Mouse (Mus musculus): ENCODE results near the gene Ak4.

DNA sequence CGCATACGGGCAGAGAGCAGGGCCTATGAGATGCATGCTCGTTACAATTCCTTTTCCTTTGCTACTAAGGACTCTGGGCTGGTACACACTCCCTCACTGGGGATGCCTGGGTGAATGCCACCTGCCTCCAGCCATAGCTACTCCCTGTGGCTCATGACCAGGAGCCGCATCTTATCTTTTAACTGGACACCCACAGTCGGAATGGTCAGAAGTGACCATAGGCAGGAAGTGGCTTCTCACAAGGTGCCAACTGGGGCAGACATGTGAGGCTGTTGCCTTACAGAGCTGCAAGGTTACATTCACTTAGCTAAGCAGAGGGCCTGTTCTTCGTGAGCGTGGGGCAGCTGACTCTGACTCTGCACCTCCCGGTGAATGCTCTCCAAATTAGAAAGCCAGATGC is 38.1 kb downstream of the Ak4 start:
- no peak for TF ChIP-seq POLR2A (IDR thresholded peaks at IDR 0.05; ENCODE audit: low read depth, low read length)
- no peak for TF ChIP-seq CTCF (IDR thresholded peaks at IDR 0.05; ENCODE audit: extremely low read depth, insufficient read depth, insufficient read length, insufficient replicate concordance)

Data from spleen, adult 2 months (tissue).